Mouse (Mus musculus): Measurements from ENCODE around the gene Bckdha. TPM values are rescaled to one million over a fixed set of nuclear protein-coding genes. Genes with fewer than 3 reads are reported as not detected.

Gene Bckdha
- total RNA-seq, 1 experiment from 2014 or later = 180 TPM

- no peak for DNase-seq
Observed at GRCm38 (mm10) chr7:25644631-25645030, 14.2 kb downstream of the Bckdha start.

- DNase-seq = no peak
Observed at GRCm38 (mm10) chr7:25644136-25644535, 14.6 kb downstream of the Bckdha start.

GRCm38 (mm10) chr7:25639754-25640153 lies 19.0 kb downstream of the Bckdha start:
- no peak for DNase-seq

- DNase-seq = no peak
Observed at GRCm38 (mm10) chr7:25637099-25637498, 21.7 kb downstream of the Bckdha start.

- no peak for DNase-seq
Observed at GRCm38 (mm10) chr7:25636373-25636772, 22.4 kb downstream of the Bckdha start.

GRCm38 (mm10) chr7:25632679-25633078 lies 26.1 kb downstream of the Bckdha start:
- DNase-seq = no peak

GRCm38 (mm10) chr7:25628323-25628620 lies 30.5 kb downstream of the Bckdha start:
- no peak for DNase-seq

- DNase-seq = peak; percentile 76
Observed at GRCm38 (mm10) chr7:25627431-25628322, 31.1 kb downstream of the Bckdha start.

GRCm38 (mm10) chr7:25626509-25627430 lies 32.0 kb downstream of the Bckdha start, which contains the start of gene B3gnt8:
Gene B3gnt8 (plus strand): TSS chr7:25626654.
- DNase-seq = peak; percentile 16

- DNase-seq = no peak
Observed at GRCm38 (mm10) chr7:25625594-25626250, 33.1 kb downstream of the Bckdha start.

- DNase-seq = no peak
Observed at GRCm38 (mm10) chr7:25624851-25625250, 33.9 kb downstream of the Bckdha start.

GRCm38 (mm10) chr7:25623857-25624370 lies 34.9 kb downstream of the Bckdha start:
- DNase-seq = no peak

GRCm38 (mm10) chr7:25620751-25621150 lies 38.0 kb downstream of the Bckdha start:
- no peak for DNase-seq

GRCm38 (mm10) chr7:25620101-25620500 lies 38.7 kb downstream of the Bckdha start:
- no peak for DNase-seq

GRCm38 (mm10) chr7:25619722-25619991 lies 39.1 kb downstream of the Bckdha start:
- DNase-seq = no peak

GRCm38 (mm10) chr7:25618865-25619721 lies 39.7 kb downstream of the Bckdha start, which contains the start of gene Dmac2:
Gene Dmac2 (plus strand): TSS chr7:25619414.
- peak; percentile 92 for DNase-seq

GRCm38 (mm10) chr7:25617376-25618160 lies 41.2 kb downstream of the Bckdha start:
- no peak for DNase-seq

- no peak for DNase-seq
Observed at GRCm38 (mm10) chr7:25615706-25616011, 43.1 kb downstream of the Bckdha start, which contains the start of gene Erich4. Gene Erich4 (minus strand): TSS chr7:25615892.

- DNase-seq = no peak
Observed at GRCm38 (mm10) chr7:25614831-25615705, 43.7 kb downstream of the Bckdha start.

GRCm38 (mm10) chr7:25614086-25614485 lies 44.7 kb downstream of the Bckdha start:
- DNase-seq = no peak

Measured in adrenal gland, postnatal 25 days (tissue).